ENCODE assay signal across 22 mouse cellular contexts in genomic region chr15:62644744-62645143, GRCm38 (mm10).
A peak's percentile ranks its signal among the peaks of the same experiment; 100 is the strongest.
DNase-seq lines count a peak whose midpoint lies in the region; ATAC-seq and TF ChIP-seq lines count a peak whose summit lies in the region.
"Had no signal": no experiment of that assay in that cellular context is flagged by ENCODE, and none has a peak within 500 bp of the region (broad histone marks: within the 10 kb centered on the region; RNA-seq: fewer than 3 reads in every experiment).

No protein-coding gene starts in this region.

- H3K4me1 ChIP-seq in liver, postnatal 0 days (ENCODE audit: insufficient read depth), result 0 out of 2 replicates have a peak, but pooled peaks cover 3% of the 10 kb centered on the region
- no peaks in the 10 kb centered on the region for H3K4me1 ChIP-seq in stomach, embryonic 16.5 days (ENCODE audit: control insufficient read depth, insufficient read depth, low read length)
- H3K4me1 ChIP-seq: embryonic facial prominence, embryonic 13.5 days; embryonic facial prominence, embryonic 15.5 days; forebrain, embryonic 13.5 days; forebrain, embryonic 15.5 days had no signal

- 34% methylated on average over 2 of the region's 2 CpGs for WGBS in liver, postnatal 0 days (ENCODE audit: insufficient replicate concordance)
- WGBS in stomach, embryonic 16.5 days, result 50% methylated on average over 2 of the region's 2 CpGs

- intact Hi-C loops in heart, postnatal 10 days (cut with DNase I), result no loop called here

- H3K4me2 ChIP-seq in liver, postnatal 0 days (ENCODE audit: low read depth, low read length), result no peak overlapping the region
- H3K4me2 ChIP-seq in stomach, embryonic 16.5 days (ENCODE audit: low read depth, low read length), result no peak overlapping the region
- H3K4me2 ChIP-seq: embryonic facial prominence, embryonic 13.5 days; embryonic facial prominence, embryonic 15.5 days; forebrain, embryonic 13.5 days; forebrain, embryonic 15.5 days had no signal

- no peak overlapping the region for H3K4me3 ChIP-seq in liver, postnatal 0 days (ENCODE audit: low read depth, low read length)
- no peak overlapping the region for H3K4me3 ChIP-seq in stomach, embryonic 16.5 days (replicated peaks; ENCODE audit: low read length)
- H3K4me3 ChIP-seq: embryonic facial prominence, embryonic 13.5 days; embryonic facial prominence, embryonic 15.5 days; erythroblast, embryonic 14.5 days; forebrain, embryonic 13.5 days; forebrain, embryonic 15.5 days had no signal

- no peaks in the 10 kb centered on the region for H3K27me3 ChIP-seq in liver, postnatal 0 days (ENCODE audit: insufficient read depth, low read length)
- H3K27me3 ChIP-seq in stomach, embryonic 16.5 days (ENCODE audit: control insufficient read depth, insufficient read depth, low read length), result no peaks in the 10 kb centered on the region
- H3K27me3 ChIP-seq: embryonic facial prominence, embryonic 13.5 days; embryonic facial prominence, embryonic 15.5 days; forebrain, embryonic 13.5 days; forebrain, embryonic 15.5 days had no signal

- H3K27ac ChIP-seq in liver, postnatal 0 days (ENCODE audit: low read depth), result no peak overlapping the region
- H3K27ac ChIP-seq in stomach, embryonic 16.5 days (ENCODE audit: low read length), result no peak overlapping the region; the same call in 1 of the 2 replicates
- H3K27ac ChIP-seq: embryonic facial prominence, embryonic 13.5 days; embryonic facial prominence, embryonic 15.5 days; forebrain, embryonic 13.5 days; forebrain, embryonic 15.5 days had no signal

- H3K9ac ChIP-seq in liver, postnatal 0 days (replicated peaks), result no peak overlapping the region
- no peak overlapping the region for H3K9ac ChIP-seq in stomach, embryonic 16.5 days (ENCODE audit: low read length)
- H3K9ac ChIP-seq: embryonic facial prominence, embryonic 13.5 days; embryonic facial prominence, embryonic 15.5 days; forebrain, embryonic 13.5 days; forebrain, embryonic 15.5 days had no signal

- no peak for DNase-seq in liver, postnatal 0 days
- DNase-seq in liver, result no peak
- peak; percentile 64 for DNase-seq in fat pad, adult 2 months (ENCODE audit: extremely low read depth, low read depth, low spot score)
- peak; percentile 27 for DNase-seq in gonadal fat pad, adult 2 months (ENCODE audit: low read depth)
- no peak for DNase-seq in cerebellum, adult 11-12 months
- DNase-seq in cerebellum, adult 9-11 months, result no peak
- DNase-seq in heart, postnatal 10 days, result no peak
- DNase-seq: adrenal gland, adult 2 months; adrenal gland, postnatal 10 days; adrenal gland, postnatal 25 days; cerebellum, adult 11 months; cerebellum, adult 2 months; cerebellum, adult 9-10 months; cerebellum, postnatal 14 days; cerebellum, postnatal 36 days; embryo, embryonic 11 days had no signal

- TF ChIP-seq EP300 in liver, postnatal 0 days (IDR thresholded peaks at IDR 0.05; ENCODE audit: low read depth), result peak; percentile 46

- ATAC-seq in liver, postnatal 0 days, result peak; percentile 40; the same call in 1 of the 2 replicates
- ATAC-seq in stomach, embryonic 16.5 days (ENCODE audit: insufficient read depth, low FRiP score), result peak; percentile 81; the same call in 1 of the 2 replicates
- ATAC-seq: forebrain, embryonic 13.5 days; forebrain, embryonic 15.5 days had no signal

- no peaks in the 10 kb centered on the region for H3K9me3 ChIP-seq in liver, postnatal 0 days (ENCODE audit: low read length)
- no peaks in the 10 kb centered on the region for H3K9me3 ChIP-seq in stomach, embryonic 16.5 days (replicated peaks; ENCODE audit: control insufficient read depth, low read length)
- H3K9me3 ChIP-seq: embryonic facial prominence, embryonic 13.5 days; embryonic facial prominence, embryonic 15.5 days; forebrain, embryonic 13.5 days; forebrain, embryonic 15.5 days had no signal

- no peaks in the 10 kb centered on the region for H3K36me3 ChIP-seq in liver, postnatal 0 days (replicated peaks; ENCODE audit: insufficient read depth, low read length)
- no peaks in the 10 kb centered on the region for H3K36me3 ChIP-seq in stomach, embryonic 16.5 days (ENCODE audit: control insufficient read depth, insufficient read depth, low read length)
- H3K36me3 ChIP-seq: embryonic facial prominence, embryonic 13.5 days; embryonic facial prominence, embryonic 15.5 days; forebrain, embryonic 15.5 days had no signal

- TF ChIP-seq CTCF in liver, postnatal 0 days (IDR thresholded peaks at IDR 0.05; ENCODE audit: low read depth), result no peak

Comparison
In these comparisons a context has a peak if more than half of its experiments do, and no peak if none do; other contexts are left out.
1. DNase-seq: peak in fat pad, adult 2 months (single experiment) and gonadal fat pad, adult 2 months (single experiment); none in liver, postnatal 0 days (single experiment), liver (single experiment), cerebellum, adult 11-12 months (single experiment), cerebellum, adult 9-11 months (single experiment) and heart, postnatal 10 days (0 of 2).